Mouse (Mus musculus) lung, postnatal 0 days (tissue): Measurements from ENCODE around the gene Faap100. TPM values are rescaled to one million over a fixed set of nuclear protein-coding genes. Genes with fewer than 3 reads are reported as not detected.

Experiments
- ATAC-seq: fragments of 200-750 bp; cut with Nextera tagmentation; 2 replicates; pipeline ENCODE4 v1.8.0; 2017; ENCODE audit warnings: moderate library complexity
- DNase-seq: peaks from one replicate; pipeline ENCODE4 v3.0.0-alpha.2; 2016; ENCODE audit warnings: low spot score
- H3K27ac ChIP-seq: fragments of 300-500 bp; sonication (generic); 2 replicates; pipeline ENCODE4 v1.5.1; 2014; ENCODE audit warnings: antibody characterized with exemption, mild to moderate bottlenecking, low read length, mixed read lengths
- H3K27me3 ChIP-seq: fragments of 300-500 bp; sonication (generic); replicated peaks from 2 replicates; pipeline ENCODE4 v1.6.1; 2014; ENCODE audit warnings: low read length, mixed read lengths; ENCODE audit not compliant: insufficient read depth
- H3K36me3 ChIP-seq: fragments of 300-500 bp; sonication (generic); 2 replicates; pipeline ENCODE4 v1.6.1; 2014; ENCODE audit warnings: low read length, mixed read lengths; ENCODE audit not compliant: insufficient read depth
- H3K4me1 ChIP-seq: fragments of 300-500 bp; sonication (generic); 2 replicates; pipeline ENCODE4 v1.6.1; 2014; ENCODE audit warnings: antibody characterized with exemption, low read depth, low read length, mixed read lengths; ENCODE audit not compliant: insufficient read depth
- H3K4me2 ChIP-seq: fragments of 300-500 bp; sonication (generic); replicated peaks from 2 replicates; pipeline ENCODE4 v1.6.1; 2014; ENCODE audit warnings: low read depth, mild to moderate bottlenecking, low read length, moderate library complexity, mixed read lengths
- H3K4me3 ChIP-seq: fragments of 300-500 bp; sonication (generic); 2 replicates; pipeline ENCODE4 v1.5.1; 2014; ENCODE audit warnings: low read depth, low read length
- H3K9ac ChIP-seq: fragments of 300-500 bp; sonication (generic); replicated peaks from 2 replicates; pipeline ENCODE4 v1.6.1; 2014; ENCODE audit warnings: low read depth, mild to moderate bottlenecking
- H3K9me3 ChIP-seq: fragments of 300-500 bp; sonication (generic); 2 replicates; pipeline ENCODE4 v1.6.1; 2016; ENCODE audit warnings: low read length, mixed read lengths
- CTCF ChIP-seq: IDR thresholded peaks from 2 replicates; pipeline ENCODE4 v1.5.1; 2016; ENCODE audit warnings: antibody characterized with exemption, mild to moderate bottlenecking
- EP300 ChIP-seq: IDR thresholded peaks from 2 replicates; pipeline ENCODE4 v1.6.1; 2016; ENCODE audit warnings: antibody characterized with exemption, mild to moderate bottlenecking, control low read depth
- WGBS: fragments of 180-500 bp; shearing (Covaris S2); extraction: QIAGEN DNeasy Blood & Tissue Kit; methylation state at CpG from one replicate; pipeline ENCODE4 v1.1.7; 2014; 5-methylcytosine and 5-hydroxymethylcytosine counted together
- polyA plus RNA-seq: library from polyadenylated mRNA; unstranded; fragments of >200 nt; fragmentation: Nextera tagmentation; extraction: Ambion mirVana; gene quantifications from 2 replicates; pipeline ENCODE4 v1.2.1, GENCODE M21; 2015

Faap100 gene
- polyA plus RNA-seq, 1 experiment from 2014 or later = 18.1 TPM

DNA sequence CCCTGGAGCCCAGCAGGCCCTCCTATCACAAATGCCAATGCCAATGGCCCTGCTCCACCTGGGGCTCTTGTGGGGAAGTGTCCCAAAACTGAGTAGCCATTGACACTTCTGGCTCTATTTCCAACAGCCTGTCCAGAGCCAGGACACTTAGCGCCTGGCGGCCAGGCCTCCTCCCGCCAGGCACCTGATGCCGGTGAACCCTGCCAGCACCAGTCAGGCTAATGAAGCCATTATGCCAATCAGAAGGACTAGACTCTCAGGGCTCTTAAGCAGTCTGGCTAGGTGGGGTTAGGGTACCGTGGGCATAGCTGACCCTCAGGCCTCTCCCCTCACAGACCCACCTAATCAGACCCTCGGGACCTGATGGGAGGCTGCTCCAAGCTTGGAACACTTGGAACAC lies 19.2 kb downstream of the Faap100 start:
- Histone ChIP-seq H3K27ac (no peak overlapping the region), H3K4me3 (no peak overlapping the region), H3K27me3 (no peaks in the 10 kb centered on the region), H3K9me3 (no peaks in the 10 kb centered on the region), H3K4me2 (no peak overlapping the region), H3K4me1 (peaks cover 11% of the 10 kb centered on the region), H3K9ac (no peak overlapping the region), H3K36me3 (no peaks in the 10 kb centered on the region)
- TF ChIP-seq EP300 (no peak), CTCF (no peak)
- ATAC-seq = no peak
- WGBS = 76% methylated on average over 6 of the region's 6 CpGs
- DNase-seq = no peak

DNA sequence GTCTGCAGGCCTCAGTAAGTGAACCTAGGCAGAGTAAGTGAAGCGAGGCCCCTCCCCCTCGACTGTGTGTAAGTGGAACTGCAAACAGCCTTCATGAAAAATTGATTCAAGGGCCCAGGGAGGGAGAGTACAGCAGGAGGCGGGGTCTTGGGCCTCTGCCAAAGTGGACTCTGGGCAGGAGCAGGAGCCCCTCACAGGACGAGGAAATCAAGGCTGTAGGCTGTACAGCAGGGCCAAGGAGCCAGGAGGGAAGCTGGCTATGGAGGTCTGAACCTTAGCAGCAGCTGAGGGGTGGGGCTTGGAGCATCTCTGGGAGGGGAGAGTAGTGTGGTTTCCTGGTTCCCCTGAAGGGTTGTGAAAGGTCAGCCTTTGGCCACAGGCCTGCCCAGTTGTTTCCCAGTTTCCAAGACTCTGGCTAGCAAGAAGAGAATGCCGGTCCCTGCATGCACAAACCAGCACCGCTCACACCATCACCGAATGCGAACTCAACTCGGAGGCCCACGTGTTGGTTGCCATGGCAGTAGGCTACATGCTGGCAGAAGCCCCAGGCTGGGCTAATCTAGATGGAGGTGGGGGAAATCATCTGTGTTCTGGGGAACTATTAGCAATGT lies 20.7 kb downstream of the Faap100 start:
- DNase-seq (peak; percentile 92), ATAC-seq (peak; percentile 45)
- Histone ChIP-seq H3K27me3 (no peaks in the 10 kb centered on the region), H3K4me1 (peaks cover 17% of the 10 kb centered on the region), H3K36me3 (no peaks in the 10 kb centered on the region), H3K4me2 (no peak overlapping the region), H3K27ac (peak overlapping the region; percentile 47), H3K9ac (no peak overlapping the region), H3K9me3 (no peaks in the 10 kb centered on the region), H3K4me3 (no peak overlapping the region)
- TF ChIP-seq CTCF (no peak), EP300 (no peak)
- 10% methylated on average over 10 of the region's 10 CpGs for WGBS

GRCm38 (mm10) chr11:120356900-120357299 lies 21.7 kb downstream of the Faap100 start:
- H3K27ac ChIP-seq = no peak overlapping the region
- no peaks in the 10 kb centered on the region for H3K27me3 ChIP-seq
- no peak for TF ChIP-seq EP300
- TF ChIP-seq CTCF = no peak; the same call in 1 of the 2 replicates
- no peak for ATAC-seq
- no peak overlapping the region for H3K4me2 ChIP-seq
- H3K4me1 ChIP-seq = peaks cover 24% of the 10 kb centered on the region
- no peaks in the 10 kb centered on the region for H3K9me3 ChIP-seq
- no peak overlapping the region for H3K9ac ChIP-seq
- no peak overlapping the region for H3K4me3 ChIP-seq
- WGBS = 92% methylated on average over 4 of the region's 4 CpGs
- DNase-seq = no peak
- no peaks in the 10 kb centered on the region for H3K36me3 ChIP-seq

- TF ChIP-seq CTCF (peak; percentile 52), EP300 (no peak)
- H3K9ac ChIP-seq = no peak overlapping the region
- H3K4me1 ChIP-seq = peaks cover 28% of the 10 kb centered on the region
- no peaks in the 10 kb centered on the region for H3K9me3 ChIP-seq
- no peak overlapping the region for H3K4me3 ChIP-seq
- no peak overlapping the region for H3K27ac ChIP-seq
- no peak overlapping the region for H3K4me2 ChIP-seq
- WGBS = 69% methylated on average over 15 of the region's 15 CpGs
- ATAC-seq (no peak), DNase-seq (no peak)
- no peaks in the 10 kb centered on the region for H3K27me3 ChIP-seq
- no peaks in the 10 kb centered on the region for H3K36me3 ChIP-seq
These were observed 22.2 kb downstream of the Faap100 start for GRCm38 (mm10) chr11:120356319-120356840.

DNA sequence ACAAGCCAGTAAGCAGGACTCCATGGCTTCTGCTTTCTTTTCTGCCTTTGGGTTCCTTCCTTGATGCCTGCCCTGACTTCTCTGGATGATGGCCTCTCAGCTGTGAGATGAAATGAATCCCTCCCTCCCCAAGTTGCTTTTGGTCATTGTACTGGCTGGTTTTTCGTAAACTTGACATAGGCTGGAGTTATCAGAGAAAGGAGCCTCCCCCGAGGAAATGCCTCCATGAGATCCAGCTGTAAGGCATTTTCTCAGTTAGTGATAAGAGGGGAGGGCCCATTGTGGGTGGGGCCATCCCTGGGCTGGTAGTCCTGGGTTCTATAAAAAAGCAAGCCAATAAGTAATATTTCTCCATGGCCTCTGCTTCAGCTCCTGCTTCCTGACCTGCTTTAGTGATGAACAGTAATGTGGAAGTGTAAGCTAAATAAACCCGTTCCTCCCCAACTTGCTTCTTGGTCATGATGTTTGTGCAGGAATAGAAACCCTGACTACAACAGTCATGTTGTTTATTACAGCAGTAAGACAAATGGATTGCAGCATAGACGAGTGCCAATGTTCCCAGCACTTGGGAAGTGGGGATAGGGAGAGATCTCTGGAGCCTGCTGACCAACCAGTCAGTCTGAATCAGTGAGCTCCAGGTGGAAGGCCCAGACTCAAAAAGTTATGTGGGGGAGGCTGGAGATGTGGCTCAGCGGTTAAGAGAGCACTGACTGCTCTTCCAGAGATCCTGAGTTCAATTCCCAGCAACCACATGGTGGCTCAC lies 23.1 kb downstream of the Faap100 start:
- peak; percentile 48 for DNase-seq
- Histone ChIP-seq H3K4me2 (no peak overlapping the region), H3K4me3 (no peak overlapping the region), H3K4me1 (peaks cover 33% of the 10 kb centered on the region), H3K9me3 (no peaks in the 10 kb centered on the region), H3K36me3 (no peaks in the 10 kb centered on the region), H3K27me3 (no peaks in the 10 kb centered on the region), H3K27ac (0 out of 2 replicates have a peak overlapping the region, but pooled peaks have one; percentile 14), H3K9ac (no peak overlapping the region)
- ATAC-seq = no peak
- no peak for TF ChIP-seq CTCF
- TF ChIP-seq EP300 = no peak
- 35% methylated on average over 5 of the region's 5 CpGs for WGBS

GRCm38 (mm10) chr11:120354304-120355276 lies 24.0 kb downstream of the Faap100 start:
- Histone ChIP-seq H3K36me3 (no peaks in the 10 kb centered on the region), H3K4me3 (no peak overlapping the region), H3K4me2 (no peak overlapping the region), H3K4me1 (peaks cover 33% of the 10 kb centered on the region), H3K9me3 (no peaks in the 10 kb centered on the region), H3K9ac (no peak overlapping the region), H3K27ac (no peak overlapping the region), H3K27me3 (no peaks in the 10 kb centered on the region)
- ATAC-seq (no peak), DNase-seq (no peak)
- 81% methylated on average over 17 of the region's 17 CpGs for WGBS
- TF ChIP-seq CTCF = no peak
- TF ChIP-seq EP300 = no peak
